Mouse (Mus musculus) common myeloid progenitor, adult 5-6 weeks (primary cell): ENCODE results near the gene Nppa. TPM values are rescaled to one million over a fixed set of nuclear protein-coding genes. Genes with fewer than 3 reads are reported as not detected.
A peak's percentile ranks its signal among the peaks of the same experiment; 100 is the strongest.
"Not testable (repeated sequence)": the region's sequence is repeated elsewhere in the genome, so short reads cannot be mapped to it uniquely, and the experiment has no call there.

Experiments
- ATAC-seq: replicated peaks from 2 replicates; pipeline ENCODE4 v1.8.0; 2016; ENCODE audit warnings: low read depth, mild to moderate bottlenecking, moderate TSS enrichment, inconsistent platforms; ENCODE audit not compliant: poor library complexity, severe bottlenecking
- total RNA-seq: library from RNA; stranded (forward); fragments of 200-1000, 187-1606 nt; gene quantifications from 2 replicates; pipeline ENCODE4 v1.2.3, GENCODE M21; 2017

Nppa gene
- total RNA-seq, 1 experiment from 2014 or later: not detected

DNA sequence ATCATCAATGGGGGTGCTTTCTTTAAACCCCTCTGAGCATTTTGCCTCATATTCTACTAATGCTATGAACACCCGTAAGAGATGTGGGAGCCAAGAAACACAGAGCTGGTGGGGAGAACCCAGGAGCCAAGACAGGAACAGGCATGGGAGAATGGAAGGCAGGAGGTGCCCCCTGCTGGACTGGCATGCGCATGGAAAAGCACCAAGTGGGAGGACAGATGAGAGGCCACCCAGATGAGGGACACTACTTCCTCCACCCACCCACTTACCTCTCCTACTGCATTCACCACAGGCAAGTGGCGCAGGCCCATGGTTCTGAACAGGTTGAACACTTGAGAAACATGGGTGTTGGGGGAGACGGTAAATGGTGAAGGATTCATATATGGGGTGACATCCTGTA lies 7.9 kb downstream of the Nppa start:
- ATAC-seq: peak; percentile 73

DNA sequence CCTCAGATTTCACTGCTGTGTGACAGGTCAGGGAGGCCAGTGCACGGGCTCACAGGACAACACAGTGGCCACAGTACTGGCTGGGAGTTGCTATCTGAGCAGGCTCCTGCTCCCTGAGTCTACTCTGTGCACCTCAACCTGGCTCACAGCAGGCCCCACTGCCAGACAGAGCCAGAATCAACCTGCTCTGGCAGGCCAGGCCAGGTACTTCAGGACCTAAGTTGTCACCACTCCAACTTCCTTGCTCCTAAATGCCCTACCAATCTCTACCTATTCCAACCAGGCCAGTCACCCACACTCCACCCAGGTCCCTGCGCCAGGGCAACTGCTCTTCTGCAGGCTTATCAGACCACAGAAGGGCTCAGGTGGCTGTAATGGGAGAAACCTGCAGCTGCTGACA lies 9.1 kb downstream of the Nppa start:
- no peak for ATAC-seq

DNA sequence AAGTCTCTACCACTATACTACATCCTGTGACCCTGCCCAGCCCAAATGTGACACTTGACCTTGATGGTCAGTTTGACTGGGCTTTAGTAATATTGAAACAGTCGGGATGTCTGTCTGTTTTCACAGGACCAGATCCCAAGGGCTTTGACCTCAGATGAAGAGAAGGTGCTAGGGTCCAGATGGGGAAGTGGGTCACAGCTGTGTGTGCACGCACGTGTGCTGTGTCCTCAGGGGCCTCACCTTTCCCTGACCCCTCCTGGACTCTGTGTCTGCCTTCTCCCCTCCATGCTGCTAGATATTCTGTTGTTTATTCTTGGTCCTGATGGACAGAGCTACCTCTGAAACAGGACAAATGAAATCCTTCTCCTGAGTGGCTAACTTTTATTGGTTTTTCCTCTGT lies 10.8 kb downstream of the Nppa start:
- ATAC-seq: no peak

DNA sequence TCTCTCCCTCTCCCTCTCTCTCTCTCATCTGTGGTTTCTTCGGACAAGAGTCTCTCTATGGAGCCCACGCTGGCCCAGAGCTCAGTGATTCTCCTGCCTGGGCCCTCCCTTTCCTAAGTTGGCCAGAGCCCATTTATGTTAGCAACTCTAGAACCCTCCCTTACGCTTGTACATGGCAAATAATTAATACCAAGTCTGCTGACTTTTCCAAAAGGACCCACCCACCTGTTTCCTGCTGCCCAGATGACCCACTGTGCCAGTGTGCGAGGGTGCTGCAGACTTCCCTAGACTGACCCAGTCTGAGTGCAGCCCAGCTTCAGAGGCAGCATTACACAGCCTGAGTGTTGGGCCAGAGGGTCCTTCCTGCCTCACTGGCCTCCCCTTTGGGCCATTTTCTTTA lies 11.7 kb downstream of the Nppa start:
- ATAC-seq: no peak

DNA sequence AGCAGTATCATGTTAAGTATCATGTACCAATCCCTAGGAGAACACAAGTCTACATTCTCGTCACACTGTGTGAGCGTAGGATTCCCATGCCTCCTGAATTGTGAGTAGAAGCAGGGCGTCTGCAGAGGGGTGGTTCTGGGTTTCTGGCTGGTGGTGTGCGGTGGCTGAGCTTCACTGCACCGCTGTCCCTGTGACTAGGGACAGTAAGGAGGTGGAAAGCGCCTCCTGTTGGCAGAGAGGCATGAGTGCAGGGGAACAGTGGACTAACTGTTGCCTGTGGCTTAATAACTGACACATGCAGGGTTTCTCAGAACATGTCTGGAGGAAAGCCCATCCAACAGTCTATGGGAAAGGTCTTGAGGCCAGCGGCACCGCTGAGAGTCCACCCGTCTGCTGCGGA lies 14.9 kb downstream of the Nppa start:
- ATAC-seq: 0 out of 2 replicates have a peak, but pooled peaks have one; percentile 39

DNA sequence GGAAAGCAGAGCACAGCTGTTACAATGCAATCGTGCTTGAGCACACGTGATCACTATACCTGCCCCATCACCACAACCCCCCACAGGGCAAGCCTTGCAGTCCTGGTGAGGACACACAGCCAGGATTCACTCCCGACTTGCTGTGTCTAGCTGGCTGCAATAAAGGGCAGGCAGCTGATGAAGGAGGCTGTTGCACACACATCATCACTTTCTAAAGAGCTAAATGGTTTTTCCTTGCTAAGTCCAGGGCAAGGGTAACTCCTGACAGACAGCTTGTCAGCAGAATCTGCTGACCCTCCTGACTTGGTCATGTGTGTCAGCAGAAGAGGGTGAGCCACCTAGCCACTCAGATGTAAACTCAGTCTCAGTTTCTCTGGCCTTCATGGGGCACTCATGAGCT lies 16.5 kb downstream of the Nppa start:
- no peak for ATAC-seq

DNA sequence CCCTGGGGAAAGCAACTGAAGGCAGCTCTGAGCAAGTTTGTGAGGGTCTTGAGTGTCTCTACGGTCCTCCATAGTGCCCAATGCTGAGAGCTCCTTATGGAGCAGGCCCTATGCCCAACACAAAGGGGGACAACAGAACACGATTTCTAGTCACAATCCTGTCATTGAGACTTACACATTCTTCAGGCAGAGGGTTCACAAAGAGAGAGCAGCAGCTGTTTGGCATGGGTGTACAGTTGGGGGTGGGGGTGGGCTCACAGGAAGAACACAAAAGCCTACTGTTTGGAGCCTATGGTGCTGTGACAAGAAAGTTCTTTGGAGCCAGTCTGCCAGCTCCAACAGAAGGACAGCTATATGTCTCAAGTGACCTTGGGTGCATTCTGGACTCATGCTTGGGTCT lies 17.9 kb downstream of the Nppa start:
- ATAC-seq: no peak

DNA sequence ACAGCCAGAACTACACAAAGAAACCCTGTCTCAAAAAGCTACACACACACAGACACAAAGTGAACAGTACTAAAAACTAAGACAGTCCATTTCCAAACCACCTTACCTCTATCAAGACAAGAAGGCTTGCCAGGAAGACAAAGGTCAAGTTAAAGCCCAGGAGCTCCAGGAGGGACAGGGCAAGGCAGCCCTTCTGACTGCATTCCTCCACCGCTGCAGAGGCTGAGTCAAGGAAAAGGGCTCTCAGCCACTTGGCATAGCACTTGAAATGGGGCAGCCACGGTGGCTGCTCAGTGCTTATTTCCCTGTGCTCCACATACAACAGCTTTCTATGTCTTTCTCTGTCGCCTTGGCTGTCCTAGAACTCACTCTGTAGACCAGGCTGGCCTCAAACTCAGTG lies 23.5 kb downstream of the Nppa start:
- ATAC-seq: no peak

DNA sequence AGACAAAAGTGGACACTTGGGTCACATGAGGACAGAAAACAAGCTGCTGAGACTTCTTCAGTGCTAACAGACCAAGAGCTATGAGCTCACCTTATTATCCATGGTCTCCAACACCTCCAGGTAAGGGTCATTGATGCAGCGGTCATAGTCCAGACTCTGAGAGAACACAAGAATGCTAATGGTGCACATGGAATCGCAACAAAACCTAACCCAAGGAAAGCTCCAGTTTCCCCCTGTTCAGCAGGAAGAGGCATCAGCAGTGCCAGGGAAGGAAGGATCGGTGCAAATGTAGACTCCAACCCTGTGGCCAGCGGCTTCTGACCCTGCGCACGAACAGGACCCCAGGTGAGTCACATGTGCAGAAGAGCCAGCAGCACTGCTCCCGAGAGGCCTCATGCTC lies 28.8 kb downstream of the Nppa start:
- no peak for ATAC-seq

DNA sequence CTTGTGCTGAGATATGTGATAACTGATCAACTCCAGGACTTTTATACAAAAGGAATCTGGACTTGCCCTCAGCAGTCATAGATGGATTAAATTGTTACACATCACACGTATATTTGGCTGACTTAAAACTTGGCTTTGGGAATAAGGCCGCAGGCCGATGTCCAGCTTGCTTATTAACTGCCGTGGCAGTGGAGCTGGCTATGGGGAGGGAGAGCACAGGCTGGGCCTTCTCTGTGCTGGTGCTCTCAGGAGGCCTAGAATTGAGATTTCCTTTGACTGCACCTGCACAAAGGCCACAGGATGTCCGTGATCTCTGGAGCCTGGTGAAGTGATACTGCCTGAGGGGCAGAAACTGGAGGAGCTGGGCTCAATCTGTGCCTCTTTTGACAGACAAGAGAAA lies 30.0 kb downstream of the Nppa start:
- ATAC-seq: no peak

DNA sequence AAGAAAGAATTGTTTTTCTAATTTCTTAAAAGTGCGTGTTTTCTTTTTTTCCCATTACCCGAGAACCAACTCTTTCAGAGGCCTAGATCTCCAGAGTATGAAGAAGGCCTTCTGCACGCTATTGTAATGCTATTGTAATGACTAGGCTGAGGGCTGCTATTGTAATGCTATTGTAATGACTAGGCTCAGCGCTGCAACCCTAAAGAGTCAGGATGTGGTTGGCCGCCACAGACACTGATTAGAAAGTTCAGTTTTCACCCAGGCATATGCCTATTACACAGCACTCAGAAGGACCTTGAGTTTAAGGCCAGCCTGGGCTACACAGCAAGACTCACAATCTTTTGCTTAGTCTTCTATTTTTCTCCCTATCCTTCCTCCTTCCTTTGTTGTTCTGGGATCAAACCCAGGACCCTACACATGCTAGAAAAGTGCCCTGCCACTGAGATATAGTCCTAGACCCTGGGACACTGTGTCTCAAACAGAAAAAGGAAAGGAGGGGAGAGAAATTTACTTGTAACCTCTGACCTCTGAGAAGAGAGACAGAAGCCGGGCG lies 33.4 kb downstream of the Nppa start:
- ATAC-seq: peak; percentile 68

DNA sequence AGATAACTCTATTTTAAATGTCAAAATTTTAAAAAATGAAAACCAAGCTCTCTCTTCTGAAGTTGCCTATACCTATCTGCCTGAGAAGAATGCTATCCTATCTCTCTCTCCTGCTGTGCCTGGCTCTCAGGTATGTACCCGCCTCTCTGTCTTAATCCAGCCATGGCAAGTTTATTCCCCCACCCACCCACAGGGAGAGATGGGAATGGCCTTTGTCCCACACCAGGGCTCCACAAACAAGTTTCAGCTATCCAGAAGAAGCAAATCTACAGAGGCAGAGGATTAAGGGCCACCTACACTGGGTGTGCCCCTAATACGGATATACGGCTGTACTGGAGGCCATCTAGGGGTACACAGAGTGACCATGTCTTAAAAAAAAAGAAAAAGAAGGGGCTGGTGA lies 34.9 kb downstream of the Nppa start:
- ATAC-seq: no peak

DNA sequence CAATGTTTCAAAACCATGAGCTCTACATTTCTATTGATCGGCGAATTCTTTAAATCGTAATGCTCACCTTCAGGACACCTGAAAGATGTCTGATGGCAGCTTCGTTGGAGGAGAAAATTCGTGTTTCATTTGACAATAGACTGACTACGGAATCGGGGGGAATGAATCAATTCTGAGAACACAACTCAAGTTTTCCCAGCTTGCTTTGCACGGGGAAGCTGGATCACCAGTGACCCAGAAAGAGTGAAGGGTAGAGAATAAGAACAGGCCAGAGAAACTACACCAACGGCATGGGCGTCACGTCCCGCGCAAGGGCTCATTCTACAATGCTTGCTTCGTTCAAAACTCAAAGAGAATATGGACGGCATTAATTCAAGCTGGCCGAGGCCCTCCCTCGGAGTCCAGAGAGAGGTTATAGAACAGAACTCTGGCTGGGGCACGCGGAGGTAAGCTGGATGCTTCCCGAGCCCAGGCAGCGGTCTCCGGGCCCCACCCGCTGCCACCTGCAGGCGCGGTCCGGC lies 37.6 kb downstream of the Nppa start:
- no peak for ATAC-seq

DNA sequence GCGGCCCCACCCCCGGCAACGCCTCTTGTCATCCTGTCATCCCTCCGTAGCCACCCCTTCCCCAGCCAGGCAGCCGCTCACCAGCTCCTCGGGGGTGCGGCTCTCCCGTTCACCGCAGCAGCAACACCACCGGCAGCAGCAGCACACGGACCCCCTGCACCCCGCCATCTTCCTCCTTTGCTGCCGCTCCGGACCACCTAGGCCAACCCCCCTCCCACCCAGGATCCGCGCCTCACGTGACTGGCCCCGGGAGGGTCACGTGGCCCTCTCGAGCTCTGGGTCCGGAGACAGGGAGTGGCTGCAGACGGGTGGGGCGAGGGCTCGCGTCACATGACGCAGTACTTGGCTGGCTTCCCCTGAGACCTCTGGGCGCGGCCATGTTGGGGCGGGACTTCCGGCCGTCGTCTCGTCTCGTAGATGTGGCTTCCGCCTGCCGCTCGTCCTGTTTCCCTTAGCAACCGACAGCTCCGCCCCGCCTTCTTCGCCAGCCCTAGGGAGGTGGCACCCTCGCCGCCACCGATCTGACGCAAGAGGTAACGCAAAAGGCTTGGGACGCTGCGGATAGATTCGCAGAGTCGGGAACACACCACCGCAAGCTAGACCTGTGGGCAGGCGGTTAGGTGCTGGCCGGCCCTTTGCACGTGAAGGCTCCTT lies 38.2 kb downstream of the Nppa start, which contains the start of the genes Clcn6 and Mthfr:
Gene Clcn6 (minus strand): TSS at position 222 of the 654 bp plus-strand sequence.
Gene Mthfr (plus strand): TSS at position 478 of the 654 bp plus-strand sequence.
- ATAC-seq: peak; percentile 76

DNA sequence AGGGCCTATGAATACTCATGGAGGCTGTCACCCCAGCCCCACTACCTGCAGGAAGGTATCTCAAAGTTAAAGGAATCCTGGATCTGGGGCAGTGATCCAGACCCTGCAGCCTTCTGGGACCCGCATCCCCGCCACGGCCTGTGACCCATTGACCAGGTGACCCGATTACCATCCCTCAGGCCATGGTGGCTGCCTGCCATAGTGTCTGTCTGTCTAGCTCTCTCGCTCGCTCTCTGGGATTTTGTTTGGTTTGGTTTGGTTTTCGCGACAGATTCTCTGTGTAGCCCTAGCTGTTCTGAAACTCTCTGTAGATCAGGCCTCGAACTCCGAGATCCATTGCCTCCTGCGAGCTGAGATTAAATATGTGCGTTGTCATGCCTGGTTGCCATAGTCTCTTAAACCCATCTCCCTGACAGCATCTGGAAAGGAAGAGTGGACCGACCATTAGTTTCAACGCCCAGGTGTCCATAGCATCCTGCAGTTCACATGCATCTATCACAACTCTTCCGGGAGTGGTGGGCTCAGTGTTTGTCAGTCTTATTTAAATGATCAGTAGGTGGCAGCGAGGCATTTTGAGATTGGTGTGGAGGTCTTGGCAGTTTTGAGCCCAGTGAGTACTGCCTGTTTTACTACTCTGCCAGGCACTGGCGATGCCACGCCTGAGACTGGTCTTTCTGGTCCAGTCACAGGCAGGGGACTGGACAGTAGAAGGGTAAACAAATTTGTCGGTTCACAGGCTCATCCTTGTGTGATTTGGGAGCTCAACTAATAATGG lies 38.9 kb downstream of the Nppa start:
- peak; percentile 0; the same call in 1 of the 2 replicates for ATAC-seq

DNA sequence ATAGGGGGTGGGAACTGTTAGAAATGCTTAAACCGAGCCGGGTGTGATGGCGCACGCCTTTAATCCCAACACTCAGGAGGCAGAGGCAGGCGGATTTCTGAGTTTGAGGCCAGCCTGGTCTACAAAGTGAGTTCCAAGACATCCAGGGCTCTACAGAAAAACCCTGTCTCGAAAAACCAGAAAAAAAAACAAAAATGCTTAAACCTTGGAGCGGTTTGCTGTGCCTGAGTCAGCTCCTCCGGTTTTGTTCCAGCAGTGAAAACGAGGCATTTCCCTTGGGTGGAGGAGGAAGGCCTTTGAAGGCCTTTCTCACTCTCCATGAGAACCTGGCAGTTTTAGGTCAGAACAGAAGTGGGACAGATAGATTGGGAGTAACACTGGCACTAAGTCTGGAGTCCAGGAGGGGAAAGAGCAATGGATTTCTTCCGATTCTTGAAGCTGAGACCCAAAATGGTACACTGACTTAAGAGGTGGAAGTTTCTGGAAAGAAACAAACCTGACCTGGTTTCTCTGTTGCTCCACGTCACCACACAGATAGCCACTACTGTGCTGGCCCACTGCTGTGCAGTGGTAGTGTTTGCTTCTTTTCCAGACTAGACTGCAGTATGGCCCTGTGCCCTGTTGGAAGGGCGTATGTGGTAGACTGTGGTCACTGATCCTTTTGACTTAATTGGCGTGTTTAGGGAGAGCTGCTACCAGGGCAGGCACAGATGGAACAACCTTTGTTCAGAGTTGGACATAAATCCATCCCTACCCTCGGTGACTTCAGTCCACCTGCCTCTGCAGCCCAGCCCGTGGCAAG lies 39.7 kb downstream of the Nppa start:
- no peak for ATAC-seq

DNA sequence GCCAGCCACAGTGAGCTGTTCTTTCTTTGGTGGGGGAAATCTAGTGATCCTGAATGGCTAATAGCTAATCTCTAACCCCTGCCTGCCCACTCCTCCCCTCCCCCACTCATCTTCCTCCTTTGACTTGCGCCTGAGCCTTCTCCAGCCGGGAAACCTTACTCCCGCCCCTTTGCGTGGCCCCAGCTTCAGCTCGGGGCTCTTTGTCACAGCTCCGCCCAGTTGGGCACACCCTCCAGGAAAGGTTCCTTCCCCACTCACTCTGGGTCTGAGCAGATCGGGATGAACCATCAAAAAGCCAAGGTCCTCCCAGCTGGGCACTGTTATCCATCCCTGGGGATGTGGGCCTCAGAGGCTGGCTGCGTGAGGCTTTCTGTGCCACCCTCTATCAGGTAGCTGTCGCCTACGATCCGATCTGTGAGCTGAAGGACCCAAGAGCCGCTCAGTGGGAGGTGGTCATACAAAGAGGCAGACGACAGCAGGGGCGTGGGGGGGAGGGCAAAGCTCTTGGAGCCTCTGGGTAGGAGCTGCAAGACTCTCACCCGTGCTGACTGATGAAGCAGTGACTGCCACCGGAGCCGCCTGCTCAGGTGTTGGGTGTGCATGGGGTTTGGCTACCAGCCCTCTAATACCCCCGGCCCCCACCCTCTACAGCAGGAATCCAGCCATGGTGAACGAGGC lies 40.5 kb downstream of the Nppa start:
- peak; percentile 16 for ATAC-seq

DNA sequence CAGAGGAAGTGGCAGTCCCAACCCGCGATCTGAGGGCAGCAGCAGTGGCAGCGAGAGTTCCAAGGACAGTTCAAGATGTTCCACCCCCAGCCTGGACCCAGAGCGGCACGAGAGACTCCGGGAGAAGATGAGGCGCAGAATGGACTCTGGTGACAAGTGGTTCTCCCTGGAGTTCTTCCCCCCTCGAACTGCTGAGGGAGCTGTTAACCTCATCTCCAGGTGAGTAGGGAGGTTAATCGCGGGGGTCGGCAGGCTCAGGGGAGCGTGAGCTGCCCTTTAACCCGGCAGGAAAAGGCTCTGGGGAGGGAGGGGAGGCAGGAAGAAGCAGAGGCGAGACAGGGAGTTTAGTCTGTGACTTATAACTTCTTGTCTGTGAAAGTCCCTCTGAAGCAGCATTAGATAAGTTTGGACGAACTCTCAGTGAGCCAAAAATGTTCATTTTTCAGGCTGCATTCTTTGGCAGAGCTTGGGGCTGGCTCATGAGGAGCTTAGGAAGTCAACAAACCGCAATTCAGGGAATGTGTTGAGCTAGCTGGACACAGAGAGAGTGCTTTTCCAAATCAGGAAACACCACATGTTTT lies 41.2 kb downstream of the Nppa start:
- no peak for ATAC-seq

DNA sequence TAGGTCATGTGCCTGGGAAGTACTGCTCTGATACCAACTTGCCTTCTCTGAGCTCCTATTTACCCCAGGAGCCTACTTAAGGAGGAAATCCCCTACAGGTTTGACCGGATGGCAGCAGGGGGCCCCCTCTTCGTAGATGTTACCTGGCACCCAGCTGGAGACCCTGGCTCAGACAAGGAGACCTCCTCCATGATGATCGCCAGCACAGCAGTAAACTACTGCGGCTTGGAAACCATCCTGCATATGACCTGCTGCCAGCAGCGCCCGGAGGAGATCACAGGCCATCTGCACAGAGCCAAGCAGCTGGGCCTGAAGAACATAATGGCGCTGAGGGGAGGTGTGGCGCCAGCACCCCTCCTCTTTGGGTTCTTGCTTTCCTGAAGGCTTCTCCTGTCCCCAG lies 42.8 kb downstream of the Nppa start:
- ATAC-seq: not testable (repeated sequence)
